Mouse (Mus musculus): ENCODE data around the gene Cyp8b1. TPM values are rescaled to one million over a fixed set of nuclear protein-coding genes. Genes with fewer than 3 reads are reported as not detected.

The Cyp8b1 gene
- polyA plus RNA-seq, 1 experiment: not detected

DNA sequence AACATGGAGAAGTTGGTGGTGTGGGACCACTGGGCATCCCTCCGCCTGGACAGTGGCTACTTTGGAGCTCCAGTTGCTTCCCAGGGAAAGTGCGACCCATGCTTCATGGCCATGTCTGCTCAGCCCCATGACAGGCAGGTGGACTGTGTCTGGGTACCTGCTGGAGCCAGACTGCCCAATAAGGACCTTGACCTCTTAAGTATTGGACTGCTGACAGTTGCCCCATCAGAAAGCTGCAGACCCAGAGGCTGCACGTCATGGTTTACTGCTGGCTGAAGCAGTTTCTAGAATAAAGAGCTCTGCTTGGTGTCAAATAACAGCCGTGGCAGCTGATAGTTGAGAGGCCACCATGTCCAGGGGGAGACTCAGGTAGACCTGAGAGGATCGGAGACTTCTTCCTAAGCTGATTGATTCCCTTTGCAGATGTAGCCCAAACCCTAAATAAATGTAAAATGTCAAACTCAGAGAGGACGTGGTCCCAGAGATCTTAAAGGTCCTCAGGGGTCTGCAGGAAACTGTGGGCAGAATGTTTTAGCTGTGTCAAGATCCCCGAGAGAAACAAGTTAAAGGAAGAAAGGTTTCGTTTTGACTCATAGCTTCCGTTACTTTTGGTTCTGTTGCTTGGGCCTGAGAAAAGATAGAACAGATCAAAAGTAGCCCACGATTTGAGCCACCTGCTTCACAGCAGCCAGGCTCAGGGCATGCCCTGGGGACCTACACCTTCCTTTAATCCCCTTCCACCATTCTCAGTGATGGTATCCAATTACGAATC, 10.7 kb upstream of the Cyp8b1 start:
- Histone ChIP-seq H3K27ac (replicated peaks; ENCODE audit: low read depth, low read length) (no peak overlapping the region; the same call in 1 of the 2 replicates), H3K4me3 (ENCODE audit: insufficient read depth, low read depth, low read length) (no peak overlapping the region), H3K4me1 (ENCODE audit: control insufficient read depth, insufficient read depth, insufficient read length, low read length) (no peaks in the 10 kb centered on the region)

DNA sequence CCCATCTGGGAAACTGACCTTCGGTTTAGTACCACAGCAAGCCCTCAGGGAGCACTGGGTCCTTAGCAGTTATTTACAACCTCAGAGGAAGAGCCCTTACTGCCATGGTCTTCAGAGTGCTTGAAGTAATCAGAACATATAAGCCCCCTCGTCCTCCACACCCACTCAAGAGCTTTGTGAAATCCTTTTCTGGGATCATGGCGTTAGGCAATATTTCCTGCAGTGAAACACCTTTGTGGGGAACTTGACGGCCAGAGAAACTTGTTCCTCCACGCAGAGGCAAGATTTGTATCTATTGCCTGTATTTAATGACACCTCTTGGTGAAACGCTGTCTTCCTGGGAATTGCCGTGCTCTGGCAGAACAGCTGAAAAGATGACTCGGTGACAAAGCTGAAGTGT, 9.9 kb upstream of the Cyp8b1 start:
- H3K4me1 ChIP-seq (ENCODE audit: control insufficient read depth, insufficient read depth, insufficient read length, low read length): no peaks in the 10 kb centered on the region
- H3K27ac ChIP-seq (replicated peaks; ENCODE audit: low read depth, low read length): no peak overlapping the region
- H3K4me3 ChIP-seq (ENCODE audit: insufficient read depth, low read depth, low read length): no peak overlapping the region

DNA sequence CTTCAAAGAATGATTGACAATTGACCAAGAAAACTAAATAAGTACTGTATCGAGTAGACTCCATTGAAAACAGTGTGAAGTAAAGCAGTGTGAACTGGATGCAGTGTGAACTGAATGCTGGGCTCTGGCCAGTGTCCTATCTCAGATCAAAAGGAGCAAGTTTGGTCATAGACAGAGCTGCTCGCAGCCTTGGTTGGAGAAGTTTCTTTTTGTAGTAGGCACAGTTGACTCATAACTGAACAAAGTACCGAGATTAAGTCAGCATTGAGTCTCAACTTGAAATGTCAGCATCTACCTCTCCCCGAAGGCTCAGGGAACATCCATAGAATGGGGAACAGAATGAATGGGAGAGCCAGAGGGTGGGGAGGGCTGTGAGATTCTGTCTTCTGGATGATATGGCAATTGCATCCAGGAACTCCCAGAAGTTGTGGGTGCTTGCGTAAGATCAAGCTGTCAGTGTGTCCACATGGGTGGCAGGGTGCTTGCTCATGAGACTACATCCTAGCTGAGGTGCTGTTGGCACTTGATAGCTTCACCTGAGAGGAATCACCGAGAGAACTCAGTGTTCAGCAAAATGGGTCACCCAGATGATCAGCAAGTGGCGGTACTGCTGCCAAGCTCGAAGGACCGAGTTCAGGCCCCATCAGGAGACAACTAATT, 8.9 kb upstream of the Cyp8b1 start:
- no peak overlapping the region for H3K4me3 ChIP-seq (ENCODE audit: insufficient read depth, low read depth, low read length)

DNA sequence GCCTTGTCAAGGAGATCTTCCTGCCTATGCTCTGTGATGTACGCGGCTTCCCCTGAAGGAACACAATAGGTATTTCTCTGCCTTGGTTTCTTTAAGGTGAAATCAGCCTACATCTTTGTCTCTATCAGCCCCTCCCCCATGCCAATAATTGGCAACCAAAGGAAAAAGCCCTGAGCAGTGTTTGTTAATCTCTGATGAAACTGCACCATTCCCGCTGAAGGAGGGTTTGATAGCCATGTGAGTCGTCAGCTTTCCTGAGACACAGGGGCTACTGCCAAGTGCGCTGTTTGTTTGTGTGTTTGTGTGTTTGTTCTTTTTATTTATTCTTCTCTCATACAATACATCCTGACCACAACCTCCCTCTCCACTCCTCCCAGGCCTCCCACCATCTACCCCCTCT, 7.8 kb upstream of the Cyp8b1 start:
- Histone ChIP-seq H3K27ac (replicated peaks; ENCODE audit: low read depth, low read length) (no peak overlapping the region), H3K4me1 (ENCODE audit: control insufficient read depth, insufficient read depth, insufficient read length, low read length) (no peaks in the 10 kb centered on the region), H3K4me3 (ENCODE audit: insufficient read depth, low read depth, low read length) (no peak overlapping the region)

More for the DNA sequence above, 8.9 kb upstream of the Cyp8b1 start:
- H3K4me1 ChIP-seq (ENCODE audit: control insufficient read depth, insufficient read depth, insufficient read length, low read length): no peaks in the 10 kb centered on the region
- no peak overlapping the region for H3K27ac ChIP-seq (replicated peaks; ENCODE audit: low read depth, low read length)

DNA sequence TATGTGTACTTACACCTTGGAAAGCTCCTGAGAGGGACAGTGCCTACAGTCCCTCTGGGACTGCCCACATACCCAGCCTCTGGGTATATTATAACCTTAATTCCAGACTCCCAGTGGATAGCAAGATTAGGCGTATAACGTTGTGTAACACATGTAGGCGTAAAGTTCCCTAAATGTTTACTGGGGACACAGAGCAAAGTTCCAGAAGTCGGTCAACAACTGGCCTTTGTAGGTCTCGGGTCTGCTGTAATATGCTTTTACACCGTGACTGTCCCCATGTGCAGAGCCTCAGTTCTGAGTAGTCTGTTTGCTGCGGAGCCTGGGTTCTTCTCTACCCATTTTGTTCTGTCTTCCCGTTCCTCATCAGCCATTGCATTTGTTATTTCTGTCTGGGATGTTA, 7.3 kb upstream of the Cyp8b1 start:
- no peak overlapping the region for H3K27ac ChIP-seq (replicated peaks; ENCODE audit: low read depth, low read length)
- H3K4me1 ChIP-seq (ENCODE audit: control insufficient read depth, insufficient read depth, insufficient read length, low read length): no peaks in the 10 kb centered on the region
- H3K4me3 ChIP-seq (ENCODE audit: insufficient read depth, low read depth, low read length): no peak overlapping the region

DNA sequence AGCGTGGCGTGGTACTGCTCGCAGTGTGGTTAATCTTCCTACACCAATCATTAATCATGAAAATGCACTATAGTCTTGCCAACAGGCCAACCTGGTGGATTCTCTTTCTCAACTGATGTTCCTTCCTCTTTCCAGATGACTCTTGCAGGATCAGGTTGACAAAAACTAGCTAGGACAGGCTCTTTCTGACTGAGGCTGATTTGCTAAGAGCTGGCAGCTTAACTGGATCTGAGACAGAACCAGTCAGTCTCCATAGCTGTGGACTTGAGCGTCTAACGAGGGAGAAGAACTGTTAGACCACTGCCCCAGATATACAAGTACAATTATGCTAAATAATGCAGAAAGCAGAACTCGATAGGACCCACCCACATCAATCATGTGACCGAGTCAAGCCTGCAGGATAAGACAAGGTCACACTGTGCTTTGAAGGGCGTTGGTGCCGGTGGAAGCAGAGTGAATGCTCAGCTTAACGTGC, 3.0 kb upstream of the Cyp8b1 start:
- peak overlapping the region; percentile 57 for H3K27ac ChIP-seq (replicated peaks; ENCODE audit: low read depth, low read length)
- no peak overlapping the region for H3K4me3 ChIP-seq (ENCODE audit: insufficient read depth, low read depth, low read length)
- no peaks in the 10 kb centered on the region for H3K4me1 ChIP-seq (ENCODE audit: control insufficient read depth, insufficient read depth, insufficient read length, low read length)

DNA sequence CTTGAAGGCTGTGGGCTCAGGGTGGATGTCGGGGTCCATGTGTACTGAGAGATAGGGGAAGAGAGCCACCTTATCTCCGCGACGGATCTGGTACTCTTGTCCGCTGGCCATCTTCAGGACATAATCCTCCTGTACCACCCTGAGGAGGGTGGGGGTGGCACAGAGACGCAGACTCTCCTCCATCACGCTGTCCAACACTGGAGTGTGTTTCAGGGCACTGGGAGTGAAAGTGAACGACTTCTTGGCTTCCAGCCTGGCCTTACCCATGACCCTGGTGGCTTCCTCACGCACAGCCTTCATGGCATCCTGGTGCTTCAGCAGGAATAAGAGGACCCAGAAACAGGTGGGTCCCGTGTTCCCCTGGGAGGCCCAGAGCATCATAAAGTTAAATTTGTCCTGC, 1.0 kb downstream of the Cyp8b1 start:
- H3K27ac ChIP-seq (replicated peaks; ENCODE audit: low read depth, low read length): no peak overlapping the region
- no peaks in the 10 kb centered on the region for H3K4me1 ChIP-seq (ENCODE audit: control insufficient read depth, insufficient read depth, insufficient read length, low read length)
- H3K4me3 ChIP-seq (ENCODE audit: insufficient read depth, low read depth, low read length): no peak overlapping the region

DNA sequence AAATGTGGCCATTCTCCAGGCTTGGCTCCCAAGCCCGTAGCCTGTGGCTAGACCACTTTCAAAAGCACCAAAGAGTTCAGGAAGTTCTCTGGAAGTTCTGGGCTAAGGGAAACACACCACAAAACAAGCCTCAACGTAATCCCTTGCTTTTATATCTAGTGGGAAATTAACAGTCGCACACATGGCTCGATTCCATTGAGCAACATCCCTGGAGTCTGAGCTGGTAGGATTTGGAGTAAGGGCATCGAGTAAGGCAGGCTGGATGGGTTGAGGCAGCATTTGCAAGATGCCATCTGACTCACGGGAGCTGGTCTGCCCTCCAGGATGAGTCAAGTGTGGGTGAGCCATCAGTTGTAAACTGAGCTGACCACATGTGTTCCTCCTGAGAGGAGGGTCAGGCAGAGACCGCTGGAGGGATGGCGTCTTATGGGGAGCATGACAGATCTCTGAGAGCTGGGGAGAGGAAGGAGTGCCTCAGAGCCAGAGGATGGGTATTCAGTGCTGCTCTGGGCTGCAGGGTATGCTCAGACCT, 1.8 kb downstream of the Cyp8b1 start:
- Histone ChIP-seq H3K4me1 (ENCODE audit: control insufficient read depth, insufficient read depth, insufficient read length, low read length) (no peaks in the 10 kb centered on the region), H3K27ac (replicated peaks; ENCODE audit: low read depth, low read length) (no peak overlapping the region), H3K4me3 (ENCODE audit: insufficient read depth, low read depth, low read length) (no peak overlapping the region)

DNA sequence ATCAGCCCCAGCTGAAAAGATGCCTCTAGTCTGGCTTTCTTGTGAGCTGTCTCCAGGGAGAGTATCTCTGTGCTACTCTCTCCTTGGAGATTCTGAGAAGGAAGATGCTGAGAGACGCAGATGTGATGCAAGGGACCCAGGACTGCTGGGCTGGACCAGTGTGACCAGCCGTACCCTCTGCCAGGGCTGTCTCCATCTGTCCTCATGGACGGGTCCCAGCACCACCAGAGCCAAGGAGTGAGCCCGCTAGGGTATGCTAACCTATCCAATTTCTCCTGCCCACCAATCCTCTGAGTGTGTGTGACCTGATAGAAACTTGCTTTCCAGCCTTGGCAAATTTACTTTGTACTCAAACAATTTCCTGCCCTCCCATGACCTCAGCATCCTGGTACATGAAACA, 3.3 kb downstream of the Cyp8b1 start:
- no peaks in the 10 kb centered on the region for H3K4me1 ChIP-seq (ENCODE audit: control insufficient read depth, insufficient read depth, insufficient read length, low read length)
- no peak overlapping the region for H3K27ac ChIP-seq (replicated peaks; ENCODE audit: low read depth, low read length)
- H3K4me3 ChIP-seq (ENCODE audit: insufficient read depth, low read depth, low read length): no peak overlapping the region

DNA sequence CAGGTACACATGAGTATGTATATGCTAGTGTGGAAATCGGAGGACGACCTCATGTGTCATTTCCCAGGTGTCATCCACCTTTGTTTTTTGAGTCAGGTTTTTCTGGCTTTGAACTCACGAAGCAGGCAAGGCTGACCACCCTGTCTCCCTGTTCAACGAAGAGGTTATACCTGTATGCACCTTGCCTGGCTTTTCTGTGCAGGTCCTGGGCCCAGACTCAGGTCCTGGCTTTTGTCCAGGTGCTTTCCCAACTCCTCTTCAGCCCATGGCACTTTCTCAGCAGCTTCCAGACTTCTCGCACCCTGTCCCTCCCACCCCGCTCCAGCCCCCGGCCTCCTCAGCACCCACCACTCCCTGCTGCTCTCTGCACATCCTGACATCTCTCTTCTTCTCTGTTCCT, 4.9 kb downstream of the Cyp8b1 start:
- H3K27ac ChIP-seq (replicated peaks; ENCODE audit: low read depth, low read length): no peak overlapping the region
- H3K4me1 ChIP-seq (ENCODE audit: control insufficient read depth, insufficient read depth, insufficient read length, low read length): no peaks in the 10 kb centered on the region
- no peak overlapping the region for H3K4me3 ChIP-seq (ENCODE audit: insufficient read depth, low read depth, low read length)

DNA sequence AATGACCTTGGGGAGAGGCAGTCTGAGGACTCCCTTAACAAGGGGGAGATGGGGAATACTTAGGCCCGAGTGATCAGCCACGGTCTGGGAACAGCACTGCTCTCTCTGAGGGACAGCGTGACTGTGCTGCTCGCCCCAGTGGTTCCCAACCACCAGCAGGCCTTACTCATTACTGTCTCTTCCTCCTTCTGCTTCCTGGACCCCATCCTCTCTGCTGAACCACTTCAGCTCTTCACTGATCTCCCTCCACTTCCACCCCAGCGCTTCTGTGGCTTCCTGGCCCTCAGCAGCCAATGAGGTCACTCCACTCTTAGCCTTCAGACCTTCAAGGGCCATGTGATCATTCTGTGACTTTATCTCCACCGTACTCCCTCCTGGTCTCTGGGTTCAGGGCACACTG, 6.5 kb downstream of the Cyp8b1 start:
- H3K27ac ChIP-seq (replicated peaks; ENCODE audit: low read depth, low read length): no peak overlapping the region
- H3K4me1 ChIP-seq (ENCODE audit: control insufficient read depth, insufficient read depth, insufficient read length, low read length): no peaks in the 10 kb centered on the region
- H3K4me3 ChIP-seq (ENCODE audit: insufficient read depth, low read depth, low read length): no peak overlapping the region

DNA sequence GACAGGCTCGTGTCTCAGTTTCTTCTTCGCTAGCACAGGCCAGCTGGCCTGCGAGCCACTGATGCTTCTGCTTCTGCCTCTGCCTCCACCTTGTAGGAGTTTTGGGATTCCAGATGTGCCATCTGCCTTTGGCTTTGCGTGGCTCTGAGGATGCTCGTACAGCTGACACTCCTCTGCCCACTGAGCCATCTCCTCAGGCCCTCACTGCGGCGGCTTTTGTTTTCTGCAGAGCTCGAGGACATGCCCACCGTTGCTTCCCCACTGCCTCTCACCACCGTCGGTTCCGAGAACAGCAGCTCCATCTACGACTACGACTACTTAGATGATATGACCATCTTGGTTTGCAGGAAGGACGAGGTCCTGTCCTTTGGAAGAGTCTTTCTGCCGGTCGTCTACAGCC, 7.8 kb downstream of the Cyp8b1 start:
- no peaks in the 10 kb centered on the region for H3K4me1 ChIP-seq (ENCODE audit: control insufficient read depth, insufficient read depth, insufficient read length, low read length)
- no peak overlapping the region for H3K27ac ChIP-seq (replicated peaks; ENCODE audit: low read depth, low read length)
- H3K4me3 ChIP-seq (ENCODE audit: insufficient read depth, low read depth, low read length): no peak overlapping the region

DNA sequence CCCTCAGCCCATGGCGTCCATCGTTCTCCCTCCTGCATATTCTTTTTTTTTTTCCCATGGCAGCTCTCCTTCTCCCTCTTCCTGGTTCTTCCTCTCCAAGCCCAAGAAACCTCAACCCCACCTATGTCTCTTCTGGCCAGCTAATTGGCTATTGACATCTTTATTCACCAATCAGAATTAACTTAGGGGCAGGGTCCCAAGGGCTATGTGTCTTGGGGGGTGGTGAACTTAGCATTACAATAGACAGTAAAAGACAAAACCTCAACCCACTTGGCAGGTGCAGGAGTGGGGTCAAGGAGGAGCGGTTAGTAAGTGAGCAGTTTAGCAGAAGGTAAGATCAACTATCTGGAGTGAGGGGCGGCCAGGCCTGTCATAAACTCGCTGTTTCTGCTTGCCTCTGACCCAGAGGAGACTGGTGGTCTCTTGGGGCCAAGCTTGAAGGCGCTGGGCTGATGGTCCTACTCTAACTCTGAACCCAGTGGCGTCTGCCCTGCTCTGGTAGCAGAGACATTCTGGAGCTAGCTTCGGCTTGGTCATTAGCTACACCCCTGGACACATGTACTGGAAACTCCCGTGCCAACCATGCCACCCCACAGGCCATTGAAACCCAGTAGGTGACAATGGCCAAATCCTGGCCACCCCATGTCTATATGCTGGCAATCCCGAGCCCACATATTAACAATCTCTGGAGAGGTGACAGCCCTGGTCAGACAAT, 8.6 kb downstream of the Cyp8b1 start:
- no peak overlapping the region for H3K4me3 ChIP-seq (ENCODE audit: insufficient read depth, low read depth, low read length)
- no peaks in the 10 kb centered on the region for H3K4me1 ChIP-seq (ENCODE audit: control insufficient read depth, insufficient read depth, insufficient read length, low read length)
- H3K27ac ChIP-seq (replicated peaks; ENCODE audit: low read depth, low read length): no peak overlapping the region

DNA sequence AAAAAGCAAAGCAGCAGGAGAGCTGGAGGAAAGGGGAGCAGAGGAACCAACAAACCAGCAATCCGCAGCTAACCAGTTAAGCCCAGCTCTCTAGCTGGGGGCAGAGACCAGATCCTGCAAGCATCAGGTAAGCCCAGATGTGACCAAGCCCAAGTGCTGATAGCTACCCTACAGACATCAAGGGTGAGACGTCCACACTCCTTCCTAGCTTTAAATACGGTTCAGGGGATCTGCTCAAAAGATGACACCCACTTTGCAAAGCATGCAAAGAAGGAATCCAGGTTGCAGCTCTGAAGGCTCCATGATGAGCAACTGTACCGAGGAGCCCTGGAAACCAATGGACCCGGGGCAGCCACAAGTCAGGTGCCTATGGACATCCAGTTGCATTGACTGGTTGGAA, 9.6 kb downstream of the Cyp8b1 start:
- no peaks in the 10 kb centered on the region for H3K4me1 ChIP-seq (ENCODE audit: control insufficient read depth, insufficient read depth, insufficient read length, low read length)
- H3K27ac ChIP-seq (replicated peaks; ENCODE audit: low read depth, low read length): no peak overlapping the region
- no peak overlapping the region for H3K4me3 ChIP-seq (ENCODE audit: insufficient read depth, low read depth, low read length)

DNA sequence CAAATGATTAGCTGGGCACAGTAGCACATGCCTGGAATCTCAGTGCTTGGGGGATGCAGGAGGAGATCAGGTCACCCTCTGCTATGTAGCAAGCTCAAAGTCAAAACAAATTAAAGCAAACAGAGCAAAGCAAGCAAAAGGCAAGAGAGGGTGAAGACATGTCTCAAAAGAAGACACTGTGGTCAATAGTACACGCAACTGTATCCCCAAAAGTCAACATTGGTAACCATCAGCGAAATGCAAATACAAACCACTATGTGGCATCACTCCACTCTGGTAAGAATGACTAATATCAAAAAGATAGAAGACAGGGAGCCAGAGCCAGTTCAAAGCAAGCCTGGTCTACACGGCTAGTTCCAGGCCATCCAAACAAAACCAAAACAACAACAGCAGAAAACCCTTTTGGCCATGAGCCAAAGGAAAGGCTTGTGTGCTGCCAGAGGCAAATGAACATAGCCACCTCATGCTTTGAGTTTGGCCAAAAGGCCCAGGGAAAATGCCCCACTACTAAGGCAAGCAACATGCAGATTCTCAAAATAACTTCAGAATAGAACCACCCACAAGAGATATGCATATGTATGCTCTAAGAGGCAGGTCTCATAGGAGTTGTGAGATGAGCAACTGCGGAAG, 10.4 kb downstream of the Cyp8b1 start:
- H3K4me3 ChIP-seq (ENCODE audit: insufficient read depth, low read depth, low read length): no peak overlapping the region
- H3K4me1 ChIP-seq (ENCODE audit: control insufficient read depth, insufficient read depth, insufficient read length, low read length): no peaks in the 10 kb centered on the region
- H3K27ac ChIP-seq (replicated peaks; ENCODE audit: low read depth, low read length): no peak overlapping the region
